In the genomic region with DNA sequence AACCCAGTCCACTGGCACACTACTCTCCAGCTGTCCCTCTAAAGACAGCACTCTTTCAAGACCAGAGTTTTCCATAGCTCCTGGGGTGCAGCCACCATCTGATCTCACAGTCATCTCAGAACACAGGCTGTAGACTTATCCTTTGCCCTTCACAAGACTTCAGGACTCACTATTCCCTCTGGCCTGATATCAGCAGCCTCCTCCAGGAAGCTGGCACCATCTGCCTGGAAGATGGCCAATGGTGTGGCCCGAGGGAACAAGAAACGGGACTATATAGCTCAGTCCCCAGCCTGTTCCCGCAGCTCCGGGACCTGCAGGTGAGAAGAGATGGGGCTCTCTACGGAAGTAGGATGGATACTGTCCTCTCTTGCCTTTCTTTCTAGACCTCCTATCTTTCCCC, we compare ENCODE assay signal across 13 mouse cellular contexts. TPM values are rescaled to one million over a fixed set of nuclear protein-coding genes. Genes with fewer than 3 reads are reported as not detected.
"Had no signal": no experiment of that assay in that cellular context is flagged by ENCODE, and none has a peak within 500 bp of the region (broad histone marks: within the 10 kb centered on the region; RNA-seq: fewer than 3 reads in every experiment).

Gene 9530053A07Rik, plus strand, starts transcription at position 301 of the 400 bp plus-strand sequence.

- DNase-seq: retina, postnatal 1 day; right cerebral cortex, adult 18-20 months; right cerebral cortex, postnatal 14 days; right cerebral cortex, postnatal 25 days; right cerebral cortex, postnatal 4 days; spleen, adult 18-20 months; thymus, adult 18-20 months; thymus, adult 2 months; thymus, postnatal 14 days; thymus, postnatal 25 days; thymus, postnatal 36 days; thymus, postnatal 4 days had no signal

RNA-seq across cellular contexts. Expression of gene 9530053A07Rik, which starts in this region (rescaled TPM):
- total RNA-seq: neutrophil, adult 5-6 weeks had no signal
